Mouse (Mus musculus) kidney, adult 11 months (tissue): ENCODE results near the gene Olfr1537.

Experiments used
- DNase-seq: peaks from one replicate; pipeline ENCODE4 v3.0.0; 2022

Gene Olfr1537

GRCm38 (mm10) chr9:39249894-39250293 is at the start of gene Olfr1537:
TSS of gene Olfr1537 (minus strand) at chr9:39249994.
- no peak for DNase-seq

GRCm38 (mm10) chr9:39287136-39287535 is 37.3 kb upstream of the Olfr1537 start:
- DNase-seq: no peak

- no peak for DNase-seq
Observed at GRCm38 (mm10) chr9:39276718-39277117, 26.9 kb upstream of the Olfr1537 start, which contains the start of gene Olfr945. TSS of gene Olfr945 (minus strand) at chr9:39276818.

GRCm38 (mm10) chr9:39201620-39202019 is 48.2 kb downstream of the Olfr1537 start, which contains the start of gene Olfr944:
TSS of gene Olfr944 (plus strand) at chr9:39201920.
- no peak for DNase-seq
